Mouse (Mus musculus): Measurements from ENCODE around the gene Orc3. TPM values are rescaled to one million over a fixed set of nuclear protein-coding genes. Genes with fewer than 3 reads are reported as not detected.
"Not testable (repeated sequence)": the region's sequence is repeated elsewhere in the genome, so short reads cannot be mapped to it uniquely, and the experiment has no call there.

Orc3 gene
- polyA plus RNA-seq, 1 experiment from 2014 or later: 82.1 TPM

DNA sequence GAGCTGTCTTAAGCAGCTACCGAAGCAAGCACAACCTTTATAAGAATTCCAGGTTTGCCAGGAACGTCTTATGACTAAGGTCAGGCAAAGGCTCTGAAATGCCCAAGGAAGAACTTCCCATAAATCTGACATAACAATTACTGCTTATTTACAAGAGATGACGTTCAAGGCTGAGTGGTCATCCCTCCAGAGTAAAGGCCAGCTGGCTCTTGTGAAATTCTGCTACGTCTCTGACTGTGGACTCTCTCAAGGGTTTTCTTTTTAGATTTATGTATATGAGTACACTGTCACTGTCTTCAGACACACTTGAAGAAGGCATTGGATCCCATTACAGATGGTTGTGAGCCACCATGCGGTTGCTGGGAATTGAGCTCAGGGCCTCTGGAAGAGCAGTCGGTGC, 11.7 kb upstream of the Orc3 start:
- H3K36me3 ChIP-seq: peaks cover 74% of the 10 kb centered on the region
- no peak overlapping the region for H3K4me3 ChIP-seq
- 93% methylated on average over 6 of the region's 6 CpGs for WGBS
- no peaks in the 10 kb centered on the region for H3K27me3 ChIP-seq (ENCODE audit: insufficient read depth, poor library complexity, severe bottlenecking)
- no peak for DNase-seq (ENCODE audit: low spot score)
- H3K27ac ChIP-seq: no peak overlapping the region
- H3K9me3 ChIP-seq: no peaks in the 10 kb centered on the region
- H3K4me1 ChIP-seq (replicated peaks): no peaks in the 10 kb centered on the region

DNA sequence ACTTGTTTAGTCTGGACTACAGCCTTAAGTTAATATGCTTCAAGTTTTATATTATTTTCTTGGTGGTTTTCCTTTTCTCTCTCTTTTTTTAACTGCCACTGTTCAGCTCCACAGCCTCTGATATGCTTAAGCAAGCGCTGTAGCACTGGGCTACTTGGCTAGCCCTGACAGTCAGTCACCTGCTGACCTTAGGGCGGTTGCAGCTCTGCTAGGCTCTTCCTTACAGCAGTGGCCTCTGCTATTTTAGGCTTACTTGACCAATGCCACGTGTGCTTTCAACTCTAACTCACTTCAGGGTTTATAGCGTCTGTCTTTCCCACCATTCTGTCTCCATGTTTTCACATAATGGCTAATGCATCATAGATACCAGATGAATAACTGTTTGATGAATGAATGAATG, 10.8 kb upstream of the Orc3 start:
- DNase-seq (ENCODE audit: low spot score): no peak
- H3K9me3 ChIP-seq: no peaks in the 10 kb centered on the region
- 91% methylated on average over 4 of the region's 4 CpGs for WGBS
- no peak overlapping the region for H3K27ac ChIP-seq
- H3K36me3 ChIP-seq: peaks cover 65% of the 10 kb centered on the region
- H3K4me3 ChIP-seq: no peak overlapping the region
- no peaks in the 10 kb centered on the region for H3K4me1 ChIP-seq (replicated peaks)
- no peaks in the 10 kb centered on the region for H3K27me3 ChIP-seq (ENCODE audit: insufficient read depth, poor library complexity, severe bottlenecking)

DNA sequence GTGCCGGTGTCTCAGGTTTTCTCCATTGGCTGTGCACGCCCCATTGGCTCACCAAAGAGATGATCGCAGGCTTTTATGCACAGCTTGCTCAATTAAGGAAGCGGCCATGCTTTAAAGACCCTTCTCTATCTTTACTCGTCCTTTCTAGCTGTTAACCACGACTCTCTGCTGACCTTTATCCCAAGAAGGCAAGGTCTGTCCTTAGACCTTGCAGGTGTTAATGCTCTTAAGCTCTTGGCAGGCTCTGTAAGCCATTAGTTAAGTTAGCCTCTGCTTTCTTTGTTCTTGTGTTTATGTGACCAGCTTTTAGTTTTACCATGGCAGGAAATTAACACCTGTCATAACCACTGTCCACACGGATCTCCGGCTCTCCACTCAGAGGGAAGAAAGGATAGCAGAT, 1.4 kb upstream of the Orc3 start:
- 70% methylated on average over 8 of the region's 8 CpGs for WGBS
- no peaks in the 10 kb centered on the region for H3K27me3 ChIP-seq (ENCODE audit: insufficient read depth, poor library complexity, severe bottlenecking)
- peak overlapping the region; percentile 80 for H3K4me3 ChIP-seq
- no peak for DNase-seq (ENCODE audit: low spot score)
- no peak overlapping the region for H3K27ac ChIP-seq
- peaks cover 26% of the 10 kb centered on the region for H3K4me1 ChIP-seq (replicated peaks)
- H3K36me3 ChIP-seq: peaks cover 5% of the 10 kb centered on the region; the same call in 1 of the 2 replicates
- no peaks in the 10 kb centered on the region for H3K9me3 ChIP-seq

DNA sequence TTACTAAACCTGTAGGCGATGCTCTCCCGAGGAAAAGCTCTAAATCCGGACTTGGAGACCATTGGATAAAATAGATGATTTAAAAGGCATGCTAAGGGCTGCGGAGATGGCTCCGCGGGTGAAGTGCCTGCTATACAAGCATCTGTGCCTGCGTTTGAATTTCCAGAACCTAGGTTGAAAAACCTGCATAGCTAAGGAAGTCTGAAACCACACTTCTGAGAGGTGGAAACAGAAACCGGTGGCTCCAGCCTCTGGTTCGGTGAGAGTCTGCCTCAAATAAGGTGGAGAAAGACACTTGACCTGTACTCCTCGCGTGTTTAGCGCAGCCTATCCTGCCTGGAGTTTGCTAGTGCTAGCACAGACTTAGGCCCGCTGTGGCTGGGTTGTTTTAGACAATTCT, 559 bp upstream of the Orc3 start:
- peak overlapping the region; percentile 80 for H3K4me3 ChIP-seq
- peak overlapping the region; percentile 94 for H3K27ac ChIP-seq
- WGBS: 4% methylated on average over 13 of the region's 13 CpGs
- no peak for DNase-seq (ENCODE audit: low spot score)
- H3K9me3 ChIP-seq: no peaks in the 10 kb centered on the region
- H3K27me3 ChIP-seq (ENCODE audit: insufficient read depth, poor library complexity, severe bottlenecking): no peaks in the 10 kb centered on the region
- H3K4me1 ChIP-seq (replicated peaks): peaks cover 26% of the 10 kb centered on the region
- H3K36me3 ChIP-seq: peaks cover 13% of the 10 kb centered on the region; the same call in 1 of the 2 replicates

DNA sequence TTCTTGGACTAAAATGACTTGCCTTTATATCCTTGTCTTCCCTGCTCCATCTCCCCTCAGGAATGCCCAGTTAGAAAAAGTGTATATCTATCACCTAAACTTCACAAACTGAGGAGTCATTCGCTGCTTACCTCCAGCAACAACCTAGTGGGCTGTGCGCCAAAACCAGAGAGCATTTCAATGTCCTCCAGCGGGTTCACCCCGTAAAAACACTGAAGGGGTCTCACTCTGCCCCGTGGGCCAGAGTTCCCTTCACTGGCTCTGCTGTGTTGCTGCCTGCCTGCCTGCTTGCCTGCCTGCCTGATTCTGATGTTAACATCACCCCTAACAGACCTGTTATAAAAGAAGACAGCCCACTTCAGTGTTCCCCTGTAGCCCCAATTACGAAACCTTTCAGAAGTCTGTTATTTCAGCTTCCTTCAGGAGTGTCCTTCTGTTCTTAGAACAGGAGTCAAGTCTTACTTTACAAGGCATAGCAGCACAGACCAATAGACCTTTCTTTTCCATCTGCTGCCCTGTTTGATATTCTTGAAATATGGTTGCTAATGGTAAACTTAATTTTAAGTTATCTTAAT, 1.1 kb downstream of the Orc3 start:
- Histone ChIP-seq H3K4me3 (peak overlapping the region; percentile 80), H3K36me3 (peaks cover 20% of the 10 kb centered on the region), H3K9me3 (no peaks in the 10 kb centered on the region), H3K27ac (peak overlapping the region; percentile 94), H3K4me1 (replicated peaks) (peaks cover 26% of the 10 kb centered on the region), H3K27me3 (ENCODE audit: insufficient read depth, poor library complexity, severe bottlenecking) (no peaks in the 10 kb centered on the region)
- DNase-seq (ENCODE audit: low spot score): no peak
- 84% methylated on average over 6 of the region's 6 CpGs for WGBS

DNA sequence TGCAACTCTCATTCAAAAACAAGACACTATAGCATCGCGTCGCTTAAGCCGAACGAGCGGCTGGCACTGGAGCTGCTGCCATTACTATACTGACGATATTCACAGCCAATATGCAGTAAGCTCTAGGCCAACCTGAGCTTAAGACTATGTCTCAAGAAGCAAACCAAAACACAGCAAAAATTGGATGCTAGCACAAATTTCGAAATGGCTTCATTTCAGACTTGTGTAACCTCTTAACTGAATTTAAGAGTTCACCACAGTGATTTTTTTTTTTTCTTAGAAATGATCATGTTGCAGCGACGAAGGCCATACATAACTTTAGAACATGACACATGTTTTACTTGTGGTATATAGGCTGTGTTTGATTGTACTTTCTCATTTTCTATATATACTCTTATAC, 8.1 kb downstream of the Orc3 start:
- Histone ChIP-seq H3K4me1 (replicated peaks) (no peaks in the 10 kb centered on the region), H3K27me3 (ENCODE audit: insufficient read depth, poor library complexity, severe bottlenecking) (no peaks in the 10 kb centered on the region), H3K36me3 (peaks cover 77% of the 10 kb centered on the region), H3K27ac (no peak overlapping the region), H3K9me3 (no peaks in the 10 kb centered on the region), H3K4me3 (no peak overlapping the region)
- no peak for DNase-seq (ENCODE audit: low spot score)
- 97% methylated on average over 10 of the region's 10 CpGs for WGBS

DNA sequence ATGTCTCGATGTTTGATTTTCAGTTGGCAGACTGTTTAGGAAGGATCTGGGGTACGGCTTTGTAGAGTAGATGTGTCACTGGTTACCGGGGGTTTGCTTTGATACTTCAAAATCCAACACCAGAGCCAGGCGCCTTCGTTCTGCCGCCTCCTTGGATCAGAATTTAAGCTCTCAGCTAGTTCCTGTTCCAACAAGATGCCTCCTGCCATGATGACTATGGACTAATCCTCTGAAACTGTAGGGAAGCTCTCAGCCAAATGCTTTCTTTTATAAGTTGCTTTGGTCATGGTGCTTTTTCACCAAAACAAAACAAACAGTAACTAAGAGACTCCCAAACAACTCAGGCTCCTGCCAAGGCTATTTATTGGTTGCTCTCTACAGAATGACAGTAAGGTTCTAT, 11.6 kb downstream of the Orc3 start:
- H3K4me3 ChIP-seq: no peak overlapping the region
- 97% methylated on average over 6 of the region's 6 CpGs for WGBS
- no peaks in the 10 kb centered on the region for H3K27me3 ChIP-seq (ENCODE audit: insufficient read depth, poor library complexity, severe bottlenecking)
- no peak for DNase-seq (ENCODE audit: low spot score)
- peaks cover 88% of the 10 kb centered on the region for H3K36me3 ChIP-seq
- no peak overlapping the region for H3K27ac ChIP-seq
- no peaks in the 10 kb centered on the region for H3K4me1 ChIP-seq (replicated peaks)
- H3K9me3 ChIP-seq: no peaks in the 10 kb centered on the region

DNA sequence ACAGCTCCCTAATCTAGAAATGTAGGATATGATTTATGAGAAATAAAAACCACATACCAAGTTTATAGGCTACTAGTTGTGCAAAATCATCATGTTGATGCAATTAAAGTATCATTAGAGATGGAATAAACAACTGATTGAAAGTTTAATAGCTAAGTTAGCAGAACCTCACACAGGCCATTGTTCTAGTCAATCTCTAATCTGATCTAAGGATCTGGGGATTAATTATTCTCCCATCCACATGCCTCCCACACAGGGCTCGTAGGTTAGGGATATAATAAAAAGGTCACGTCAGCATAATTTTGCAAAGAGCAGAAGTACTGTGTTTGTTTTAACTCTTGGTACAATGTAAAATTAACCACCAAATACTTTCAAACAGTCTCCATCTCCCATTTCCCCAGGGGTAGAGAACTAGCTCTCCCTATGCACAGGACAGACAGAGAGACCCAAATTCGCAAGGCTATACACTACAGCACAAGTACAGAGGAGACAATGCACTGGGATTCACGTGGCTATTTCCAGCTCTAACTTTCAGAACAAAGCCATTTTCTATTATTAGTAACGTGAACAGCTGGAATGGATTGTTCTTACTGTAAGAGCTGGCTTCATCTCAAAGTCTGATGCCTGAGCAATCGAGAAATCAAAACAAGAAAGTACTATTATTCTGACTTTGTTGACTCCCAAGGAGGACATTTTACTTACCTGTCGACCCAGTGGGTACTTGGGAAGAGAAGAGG, 29.7 kb downstream of the Orc3 start:
- H3K4me1 ChIP-seq (replicated peaks): no peaks in the 10 kb centered on the region
- no peaks in the 10 kb centered on the region for H3K27me3 ChIP-seq (ENCODE audit: insufficient read depth, poor library complexity, severe bottlenecking)
- no peak overlapping the region for H3K27ac ChIP-seq
- no peak overlapping the region for H3K4me3 ChIP-seq
- no peaks in the 10 kb centered on the region for H3K9me3 ChIP-seq
- WGBS: 91% methylated on average over 7 of the region's 7 CpGs
- DNase-seq (ENCODE audit: low spot score): no peak
- peaks cover 75% of the 10 kb centered on the region for H3K36me3 ChIP-seq

DNA sequence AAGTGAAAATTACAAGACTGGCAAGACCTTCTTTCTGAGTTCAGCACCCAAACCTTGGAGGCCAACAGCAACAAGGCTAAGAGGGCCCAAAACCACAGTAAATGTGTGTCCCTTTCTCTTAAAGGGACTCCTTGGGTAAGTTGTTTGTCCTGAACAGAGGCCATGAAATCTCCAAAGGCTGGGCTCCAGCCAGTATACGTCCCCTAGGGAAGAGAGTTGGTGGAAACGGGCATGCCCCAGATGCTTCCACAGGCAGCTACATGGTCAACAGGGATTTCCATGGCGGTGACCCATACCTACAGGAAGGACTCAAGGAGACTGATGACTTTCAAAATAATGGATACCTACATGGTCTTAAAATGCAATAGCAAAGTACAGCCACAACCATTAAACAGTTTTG, 31.3 kb downstream of the Orc3 start:
- WGBS: 93% methylated on average over 3 of the region's 3 CpGs
- DNase-seq (ENCODE audit: low spot score): no peak

DNA sequence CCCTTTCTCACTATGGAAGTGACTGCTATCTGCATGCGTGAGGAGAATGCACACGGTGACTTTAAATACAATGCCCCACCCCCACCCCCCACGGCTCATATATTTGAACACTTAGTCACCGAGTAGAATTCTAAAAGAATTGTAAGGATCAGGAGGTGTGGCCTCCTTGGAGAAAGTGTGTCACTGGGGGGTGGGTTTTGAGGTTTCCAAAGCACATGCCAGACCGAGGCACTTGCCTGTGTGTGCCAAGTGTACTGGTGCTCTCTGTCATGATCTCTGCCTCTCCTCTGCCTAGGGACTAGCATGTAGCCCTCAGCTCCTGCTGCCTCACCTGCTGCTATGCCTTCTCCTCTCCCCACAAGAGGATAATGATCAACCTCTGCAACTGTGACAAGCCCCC, 32.3 kb downstream of the Orc3 start:
- no peaks in the 10 kb centered on the region for H3K4me1 ChIP-seq (replicated peaks)
- WGBS: 67% methylated on average over 5 of the region's 5 CpGs
- H3K27ac ChIP-seq: no peak overlapping the region
- H3K4me3 ChIP-seq: no peak overlapping the region
- peaks cover 91% of the 10 kb centered on the region for H3K36me3 ChIP-seq
- H3K27me3 ChIP-seq (ENCODE audit: insufficient read depth, poor library complexity, severe bottlenecking): no peaks in the 10 kb centered on the region
- no peaks in the 10 kb centered on the region for H3K9me3 ChIP-seq
- DNase-seq (ENCODE audit: low spot score): no peak

More for the DNA sequence above, 31.3 kb downstream of the Orc3 start:
- Histone ChIP-seq H3K4me3 (no peak overlapping the region), H3K4me1 (replicated peaks) (no peaks in the 10 kb centered on the region), H3K27ac (no peak overlapping the region), H3K9me3 (no peaks in the 10 kb centered on the region), H3K36me3 (peaks cover 83% of the 10 kb centered on the region), H3K27me3 (ENCODE audit: insufficient read depth, poor library complexity, severe bottlenecking) (no peaks in the 10 kb centered on the region)

DNA sequence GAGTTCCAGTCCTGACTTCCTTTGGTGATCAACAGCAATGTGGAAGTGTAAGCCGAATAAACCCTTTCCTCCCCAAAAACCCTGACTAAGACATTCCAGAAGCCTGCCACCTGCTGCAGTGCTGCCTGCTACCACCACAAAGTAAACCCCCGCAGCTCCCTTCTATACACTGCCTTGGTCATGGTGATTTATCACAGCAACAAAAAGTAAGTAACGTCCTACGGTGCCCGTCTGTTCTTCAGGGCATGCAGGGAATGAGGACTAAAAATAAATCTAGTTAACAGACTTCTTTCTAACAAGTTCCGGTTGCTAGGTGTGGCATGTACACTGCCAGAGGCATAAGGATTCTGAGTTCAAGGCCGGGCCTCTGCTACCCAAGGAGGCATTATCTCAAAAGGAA, 32.8 kb downstream of the Orc3 start:
- Histone ChIP-seq H3K4me1 (replicated peaks) (no peaks in the 10 kb centered on the region), H3K9me3 (no peaks in the 10 kb centered on the region), H3K27me3 (ENCODE audit: insufficient read depth, poor library complexity, severe bottlenecking) (no peaks in the 10 kb centered on the region), H3K4me3 (no peak overlapping the region), H3K27ac (no peak overlapping the region), H3K36me3 (peaks cover 91% of the 10 kb centered on the region)
- WGBS: 67% methylated on average over 7 of the region's 7 CpGs
- no peak for DNase-seq (ENCODE audit: low spot score)

DNA sequence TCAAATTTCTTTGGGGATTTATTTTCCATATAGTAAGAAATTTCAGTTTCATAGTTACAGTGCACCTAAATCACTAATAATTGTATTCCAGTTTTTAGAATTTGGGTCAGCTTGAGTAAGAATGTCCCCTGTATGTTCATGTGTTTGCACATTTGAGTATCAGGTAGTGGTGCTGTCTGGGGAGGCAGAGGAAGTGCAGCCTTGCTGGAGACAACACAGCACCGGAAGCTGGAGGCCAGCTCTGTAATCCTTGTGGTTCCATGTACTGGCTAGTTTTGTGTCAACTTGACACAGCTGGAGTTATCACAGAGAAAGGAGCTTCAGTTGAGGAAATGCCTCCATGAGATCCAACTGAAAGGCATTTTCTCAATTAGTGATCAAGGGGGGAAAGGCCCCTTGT, 33.3 kb downstream of the Orc3 start:
- not testable (repeated sequence) for DNase-seq (ENCODE audit: low spot score); H3K4me1 ChIP-seq (replicated peaks); H3K27me3 ChIP-seq (ENCODE audit: insufficient read depth, poor library complexity, severe bottlenecking); H3K27ac ChIP-seq; H3K4me3 ChIP-seq; H3K9me3 ChIP-seq
- H3K36me3 ChIP-seq: peaks cover 92% of the 10 kb centered on the region
- WGBS: 87% methylated on average over 1 of the region's 1 CpGs

DNA sequence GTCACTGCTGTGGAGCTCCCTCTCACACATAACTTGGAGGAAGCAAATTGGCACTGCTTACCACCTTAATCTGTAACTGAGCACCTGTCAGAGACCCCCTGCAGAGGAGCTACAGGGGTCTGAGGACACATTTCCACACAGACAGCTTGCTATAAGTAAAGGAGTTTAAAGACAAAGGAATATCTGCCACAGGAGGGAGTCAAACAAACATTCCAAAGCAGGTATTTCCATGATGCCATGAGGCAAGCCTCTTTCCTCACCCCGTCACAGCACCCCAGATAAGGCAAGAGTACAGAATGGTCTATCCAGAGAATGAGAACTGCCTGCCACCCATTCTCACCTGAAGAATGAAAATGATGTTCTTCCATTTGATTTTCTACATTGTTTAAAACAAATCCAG, 35.5 kb downstream of the Orc3 start:
- H3K4me1 ChIP-seq (replicated peaks): no peaks in the 10 kb centered on the region
- H3K27ac ChIP-seq: no peak overlapping the region
- peaks cover 99% of the 10 kb centered on the region for H3K36me3 ChIP-seq
- 95% methylated on average over 1 of the region's 1 CpGs for WGBS
- no peaks in the 10 kb centered on the region for H3K27me3 ChIP-seq (ENCODE audit: insufficient read depth, poor library complexity, severe bottlenecking)
- no peak for DNase-seq (ENCODE audit: low spot score)
- H3K4me3 ChIP-seq: no peak overlapping the region
- H3K9me3 ChIP-seq: no peaks in the 10 kb centered on the region

Measured in hindbrain, embryonic 10.5 days (tissue).